Mouse (Mus musculus) ovary, adult 18-20 months (tissue): ENCODE data around the gene Lhfpl2.

ENCODE experiments used
- DNase-seq: peaks from one replicate; pipeline ENCODE4 v3.0.0; 2022; ENCODE audit warnings: low spot score, mixed read lengths

The Lhfpl2 gene

GRCm38 (mm10) chr13:94174577-94175279 is 117.1 kb downstream of the Lhfpl2 start:
- DNase-seq = no peak

DNA sequence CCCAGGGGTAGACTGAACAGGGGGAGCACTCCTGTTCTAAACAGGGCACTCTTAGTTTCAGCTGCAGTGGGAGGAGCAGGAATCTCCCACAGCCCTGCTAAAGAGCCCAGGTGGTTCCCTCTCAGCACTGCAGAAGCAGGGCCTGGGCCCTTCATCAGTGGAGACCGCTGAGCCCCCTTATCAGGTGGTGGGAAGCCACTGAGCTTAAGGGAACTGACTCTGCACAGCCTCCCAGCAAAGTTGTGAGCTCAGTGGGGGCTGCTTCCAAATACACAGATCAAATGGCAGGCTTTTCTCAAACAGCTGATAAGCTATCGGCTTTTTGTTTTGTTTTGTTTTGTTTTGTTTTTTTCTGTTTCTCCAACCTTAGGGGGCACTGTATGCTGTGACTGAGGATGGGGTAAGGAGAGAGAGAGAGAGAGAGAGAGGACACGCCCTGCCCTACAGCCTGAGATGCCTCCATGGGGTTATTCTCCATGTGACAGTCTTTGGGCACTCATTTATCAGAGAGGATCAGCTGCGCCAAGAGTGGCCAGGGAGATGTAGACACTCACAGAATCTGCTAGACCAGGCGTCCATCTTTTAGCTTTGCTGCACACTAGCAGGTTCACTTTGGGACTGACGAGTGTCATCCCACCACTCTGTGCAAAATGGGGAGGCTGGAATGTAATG is 117.9 kb downstream of the Lhfpl2 start:
- DNase-seq = no peak

- no peak for DNase-seq
Observed at GRCm38 (mm10) chr13:94177148-94177547, 119.6 kb downstream of the Lhfpl2 start.

- no peak for DNase-seq
Observed at GRCm38 (mm10) chr13:94178401-94179040, 120.9 kb downstream of the Lhfpl2 start.

GRCm38 (mm10) chr13:94180477-94181420 is 123.2 kb downstream of the Lhfpl2 start:
- no peak for DNase-seq

- no peak for DNase-seq
Observed at GRCm38 (mm10) chr13:94182026-94182425, 124.4 kb downstream of the Lhfpl2 start.

DNA sequence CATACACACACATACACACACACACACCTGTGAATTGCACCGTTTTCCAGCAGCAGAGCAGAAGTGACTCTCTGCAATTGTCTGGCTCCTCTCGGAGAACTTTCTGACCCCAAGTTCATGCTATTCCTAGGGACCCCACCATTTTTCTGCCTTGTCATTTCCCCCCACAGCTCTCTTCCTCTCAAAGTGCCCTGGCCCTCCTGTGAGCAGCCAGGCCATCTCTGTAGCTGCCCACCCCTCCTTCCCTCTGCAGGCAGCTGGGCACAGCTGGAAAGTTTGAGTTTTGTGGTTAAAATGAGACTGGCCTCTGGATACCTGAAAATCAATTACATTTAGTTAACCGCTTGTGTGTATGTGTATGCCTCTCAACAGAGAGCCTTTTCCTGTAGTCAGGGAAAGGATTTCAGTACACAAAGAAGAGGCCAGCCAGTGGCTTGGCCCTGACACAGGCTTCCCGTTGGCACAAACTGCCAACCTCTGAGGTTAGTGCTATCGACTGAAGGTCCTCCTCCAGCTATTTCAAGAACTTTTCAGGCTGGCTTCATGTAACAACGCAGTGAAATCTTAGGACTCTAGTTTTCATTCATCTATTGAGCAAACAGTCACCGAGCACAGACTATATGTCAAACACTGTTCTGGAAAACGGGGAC is 125.9 kb downstream of the Lhfpl2 start:
- DNase-seq = peak; percentile 40

DNA sequence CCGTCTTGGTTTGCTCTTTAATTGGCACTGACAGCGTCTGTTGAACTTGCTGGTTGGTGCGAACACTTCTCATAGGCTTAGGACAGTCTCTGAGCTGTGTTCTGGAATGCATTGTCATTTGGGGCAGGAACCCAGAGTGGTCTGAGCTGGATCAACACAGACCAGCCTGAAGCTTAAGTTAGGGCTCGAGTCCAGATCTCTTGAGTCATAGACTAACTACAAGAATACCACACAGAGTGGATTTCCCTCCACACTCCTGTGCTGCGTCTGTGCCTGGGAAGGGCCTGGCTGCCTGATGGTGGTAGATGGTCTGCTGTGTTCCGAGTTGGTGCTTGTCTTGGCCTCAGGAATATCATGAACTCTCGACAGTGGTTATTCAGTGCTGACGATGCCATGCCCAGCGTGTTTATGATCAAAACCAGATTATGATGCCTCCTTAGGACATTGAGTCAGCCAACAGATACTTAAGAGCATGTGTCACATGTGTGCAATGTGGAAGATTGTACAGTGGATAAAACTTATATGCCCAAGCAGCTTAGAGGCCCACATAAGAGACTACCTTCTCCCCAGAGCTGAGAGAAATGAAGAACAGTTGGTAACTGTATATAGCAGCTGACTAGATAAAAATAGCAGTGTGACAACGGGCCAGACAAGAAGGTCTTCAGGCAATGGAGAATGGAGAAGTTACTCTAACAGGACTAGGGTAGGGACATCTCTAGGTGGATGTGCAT is 127.3 kb downstream of the Lhfpl2 start:
- DNase-seq = no peak

GRCm38 (mm10) chr13:94185631-94186030 is 128.0 kb downstream of the Lhfpl2 start:
- DNase-seq = no peak

- DNase-seq = no peak
Observed at GRCm38 (mm10) chr13:94188200-94189086, 130.8 kb downstream of the Lhfpl2 start.

DNA sequence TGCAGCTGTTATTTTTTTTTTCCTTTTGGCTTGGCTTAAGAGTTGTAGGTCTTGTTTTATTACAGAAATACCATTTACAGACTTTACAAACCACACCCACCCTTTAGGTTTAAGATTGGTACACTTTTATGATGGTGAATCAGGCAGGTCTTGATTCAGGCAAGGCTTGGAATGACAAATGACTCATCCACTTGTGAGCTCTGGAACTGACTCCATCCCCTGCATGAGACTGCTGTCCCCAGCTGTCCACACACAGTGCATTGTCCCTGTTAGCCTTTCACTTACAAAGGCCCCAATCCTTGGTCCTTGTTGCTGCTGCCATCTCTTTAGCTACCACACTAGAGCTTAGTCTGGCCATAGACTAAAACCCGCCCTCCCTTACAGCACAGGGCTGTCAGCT is 132.8 kb downstream of the Lhfpl2 start:
- no peak for DNase-seq

GRCm38 (mm10) chr13:94193227-94193626 is 135.6 kb downstream of the Lhfpl2 start:
- DNase-seq = no peak

DNA sequence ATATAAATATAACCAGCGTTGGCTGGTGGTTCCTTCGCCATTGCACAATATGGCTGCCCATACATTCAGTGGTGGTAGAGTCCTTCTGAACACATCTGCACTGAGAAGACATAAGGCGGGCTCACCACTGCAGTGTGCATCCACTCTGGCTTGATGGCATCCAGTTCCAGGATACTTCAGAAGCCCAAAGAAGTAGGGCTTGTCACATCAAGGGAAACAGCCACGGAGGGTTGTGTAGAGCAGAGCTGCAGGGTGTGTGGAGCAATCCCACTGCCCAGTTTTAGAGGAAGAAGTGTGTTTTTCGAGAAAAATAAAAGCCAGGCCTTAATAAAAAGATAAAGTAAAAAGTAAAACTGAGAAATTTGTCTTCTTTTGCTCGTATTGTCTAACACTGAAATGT is 141.0 kb downstream of the Lhfpl2 start:
- DNase-seq = no peak

GRCm38 (mm10) chr13:94199829-94200228 is 142.2 kb downstream of the Lhfpl2 start:
- no peak for DNase-seq

DNA sequence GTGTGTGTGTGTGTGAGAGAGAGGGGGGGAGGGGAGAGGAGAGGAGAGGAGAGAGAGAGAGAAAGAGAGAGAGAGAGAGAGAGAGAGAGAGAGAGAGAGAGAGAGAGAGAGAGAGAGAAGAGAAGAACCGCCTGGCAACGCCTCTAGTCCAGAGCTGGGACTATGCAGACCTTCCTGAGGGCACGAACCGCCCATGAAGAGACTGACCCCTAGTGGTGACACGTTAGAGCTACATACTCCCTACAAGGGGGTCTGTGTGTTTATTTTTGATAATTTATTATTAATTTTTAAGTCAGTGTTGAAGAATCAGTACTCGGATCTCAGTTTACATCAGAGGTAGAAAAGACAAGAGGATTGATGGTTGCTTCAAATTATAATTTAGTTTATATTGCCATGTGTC is 147.6 kb downstream of the Lhfpl2 start:
- DNase-seq = no peak

DNA sequence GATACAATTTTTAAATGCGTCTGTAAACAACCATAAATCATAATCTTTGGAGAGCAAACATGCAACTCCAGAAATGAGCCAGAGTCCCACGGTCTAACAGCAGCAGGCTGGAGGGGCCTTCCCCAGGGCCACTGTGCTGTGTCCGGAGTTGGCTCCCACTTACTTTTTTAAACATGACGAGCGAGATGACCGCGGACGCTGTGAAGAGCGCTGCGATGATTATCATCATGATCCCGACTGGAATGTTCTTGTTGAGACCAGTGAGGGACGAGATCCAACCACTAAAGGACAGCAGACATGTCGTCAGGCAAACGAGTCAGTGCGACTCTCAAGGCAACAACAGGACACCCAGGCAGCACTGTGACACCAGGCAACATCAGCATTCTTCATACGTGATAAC is 150.4 kb downstream of the Lhfpl2 start:
- no peak for DNase-seq

- no peak for DNase-seq
Observed at GRCm38 (mm10) chr13:94208892-94209291, 151.3 kb downstream of the Lhfpl2 start.

- no peak for DNase-seq
Observed at GRCm38 (mm10) chr13:94211236-94212119, 153.9 kb downstream of the Lhfpl2 start.

GRCm38 (mm10) chr13:94212179-94212578 is 154.6 kb downstream of the Lhfpl2 start:
- DNase-seq = no peak
